Mouse (Mus musculus) testis, adult 2 months (tissue): Measurements from ENCODE around the gene Tecpr2.

ENCODE experiments used
- CTCF ChIP-seq: fragments of 200-500 bp; IDR thresholded peaks from 2 replicates; pipeline ENCODE4 v1.5.1; 2012; ENCODE audit warnings: low read depth, mild to moderate bottlenecking, inconsistent platforms, low read length, moderate library complexity; ENCODE audit not compliant: control insufficient read depth, insufficient read depth, insufficient replicate concordance
- POLR2A ChIP-seq: fragments of 200-500 bp; IDR thresholded peaks from 2 replicates; pipeline ENCODE4 v1.6.1; 2012; ENCODE audit warnings: low read depth, mild to moderate bottlenecking, inconsistent platforms, low read length, moderate library complexity; ENCODE audit not compliant: control insufficient read depth

DNA sequence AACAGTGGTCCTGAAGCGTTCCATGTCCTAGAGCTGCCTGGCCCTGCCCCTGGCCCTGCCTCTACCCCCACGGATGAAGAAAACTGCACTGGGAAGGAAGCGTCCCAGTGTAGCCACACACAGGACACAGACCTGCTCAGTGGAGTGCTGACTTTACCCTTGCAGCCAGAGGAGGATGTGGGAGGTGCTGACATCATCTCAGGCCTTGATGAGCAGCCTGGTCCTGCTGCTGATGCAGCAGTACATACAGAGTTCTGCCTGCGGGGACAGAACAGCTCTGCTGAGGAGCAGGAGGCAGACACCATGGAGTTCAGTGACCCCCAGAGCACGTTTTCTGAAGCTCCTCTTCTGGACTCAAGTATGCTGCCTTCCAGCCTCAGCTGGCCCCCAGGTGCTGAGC lies 43.8 kb downstream of the Tecpr2 start:
- TF ChIP-seq CTCF (no peak), POLR2A (no peak)
